Mouse (Mus musculus): ENCODE measurements at regions not wholly inside any gene's neighbourhood (a gene's known extent, or its start where the extent isn't known, plus 50 kb on each side); places are given as distances from the start of the nearest gene placed in this dataset.

GRCm38 (mm10) chr16:92966069-92966866 is 140.3 kb upstream of the Runx1 start:
- TF ChIP-seq CTCF (IDR thresholded peaks at IDR 0.05; ENCODE audit: low read depth, low read length) (no peak), POLR2AphosphoS5 (IDR thresholded peaks at IDR 0.05; ENCODE audit: insufficient replicate concordance, low read depth, low read length) (no peak), GATA1 (IDR thresholded peaks at IDR 0.05; ENCODE audit: borderline replicate concordance, low read length) (no peak)
